ENCODE assay signal across 27 mouse cellular contexts in the genomic region with DNA sequence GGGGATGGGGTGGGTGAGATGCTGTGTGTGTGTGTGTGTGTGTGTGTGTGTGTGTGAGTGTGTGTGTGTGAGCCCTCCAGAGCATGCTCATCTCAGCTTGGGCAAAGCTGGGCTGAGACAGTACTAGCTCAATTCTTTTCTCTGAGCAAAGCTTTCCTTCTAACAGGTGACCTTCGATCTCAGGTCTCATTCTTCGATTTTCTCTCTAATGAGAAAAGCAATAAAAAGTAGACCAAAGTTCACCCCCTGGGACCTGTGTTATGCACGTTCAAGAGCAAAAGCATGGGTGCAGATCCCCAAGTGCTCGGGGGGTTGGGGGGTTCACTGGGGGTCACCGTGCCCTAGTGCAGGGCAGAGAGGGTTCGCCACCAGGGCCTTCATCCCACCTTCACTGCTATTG.
DNase-seq lines count a peak whose midpoint lies in the region; ATAC-seq lines count a peak whose summit lies in the region.
"Had no signal": no experiment of that assay in that cellular context is flagged by ENCODE, and none has a peak within 500 bp of the region (broad histone marks: within the 10 kb centered on the region; RNA-seq: fewer than 3 reads in every experiment).

No protein-coding gene starts in this region.

- DNase-seq in kidney, adult 9 months: peak; percentile 78
- DNase-seq in kidney, postnatal 10 days: no peak
- DNase-seq in embryonic facial prominence, embryonic 10.5 days (ENCODE audit: low spot score): no peak
- DNase-seq in kidney, postnatal 36 days: peak; percentile 35 to 43
- DNase-seq in retina, embryonic 14.5 days (ENCODE audit: low spot score): no peak
- no peak for DNase-seq in adrenal gland, postnatal 4 days (ENCODE audit: low spot score in 2 of 2)
- DNase-seq: adrenal gland, postnatal 25 days; cerebellum, adult 18-20 months; cerebellum, postnatal 10 days; gastrocnemius, postnatal 36 days; heart, adult 18-20 months; heart, postnatal 4 days; liver, embryonic 13.5 days; lung, adult 18-20 months; thymus, postnatal 25 days had no signal

- 0 out of 2 replicates have a peak overlapping the region, but pooled peaks have one; percentile 11 for H3K4me2 ChIP-seq in hindbrain, embryonic 12.5 days (replicated peaks)
- no peak overlapping the region for H3K4me2 ChIP-seq in hindbrain, embryonic 13.5 days
- H3K4me2 ChIP-seq: forebrain, embryonic 13.5 days; heart, embryonic 11.5 days; hindbrain, embryonic 15.5 days; limb, embryonic 13.5 days; liver, embryonic 13.5 days; midbrain, embryonic 12.5 days; neural tube, embryonic 13.5 days; stomach, embryonic 15.5 days had no signal

- no peak for ATAC-seq in hindbrain, embryonic 12.5 days (ENCODE audit: low FRiP score)
- no peak for ATAC-seq in hindbrain, embryonic 13.5 days (ENCODE audit: low FRiP score)
- ATAC-seq: forebrain, embryonic 13.5 days; inflammation-experienced regulatory T-cells, adult 6 months; lung, postnatal 0 days had no signal

- no peaks in the 10 kb centered on the region for H3K36me3 ChIP-seq in hindbrain, embryonic 12.5 days
- no peaks in the 10 kb centered on the region for H3K36me3 ChIP-seq in hindbrain, embryonic 13.5 days
- no peaks in the 10 kb centered on the region for H3K36me3 ChIP-seq in embryonic facial prominence, embryonic 10.5 days (replicated peaks)
- H3K36me3 ChIP-seq: hindbrain, embryonic 15.5 days; limb, embryonic 13.5 days; liver, embryonic 13.5 days; midbrain, embryonic 12.5 days; neural tube, embryonic 13.5 days; stomach, embryonic 15.5 days had no signal

- peaks cover 6% of the 10 kb centered on the region for H3K4me1 ChIP-seq in hindbrain, embryonic 12.5 days
- H3K4me1 ChIP-seq in hindbrain, embryonic 13.5 days (replicated peaks): peaks cover 6% of the 10 kb centered on the region; the same call in 1 of the 2 replicates
- H3K4me1 ChIP-seq in embryonic facial prominence, embryonic 10.5 days: peaks cover 15% of the 10 kb centered on the region
- H3K4me1 ChIP-seq: forebrain, embryonic 13.5 days; limb, embryonic 13.5 days; liver, embryonic 13.5 days; megakaryocyte, embryonic 14.5 days; neural tube, embryonic 13.5 days; stomach, embryonic 15.5 days had no signal

- H3K27me3 ChIP-seq in hindbrain, embryonic 12.5 days: no peaks in the 10 kb centered on the region
- no peaks in the 10 kb centered on the region for H3K27me3 ChIP-seq in hindbrain, embryonic 13.5 days
- no peaks in the 10 kb centered on the region for H3K27me3 ChIP-seq in embryonic facial prominence, embryonic 10.5 days (replicated peaks; ENCODE audit: low read depth, poor library complexity, severe bottlenecking)
- H3K27me3 ChIP-seq: forebrain, embryonic 13.5 days; hindbrain, embryonic 15.5 days; midbrain, embryonic 12.5 days; stomach, embryonic 15.5 days had no signal

- H3K9ac ChIP-seq in hindbrain, embryonic 12.5 days: no peak overlapping the region
- no peak overlapping the region for H3K9ac ChIP-seq in hindbrain, embryonic 13.5 days
- H3K9ac ChIP-seq: forebrain, embryonic 13.5 days; hindbrain, embryonic 15.5 days; limb, embryonic 13.5 days; liver, embryonic 13.5 days; midbrain, embryonic 12.5 days; neural tube, embryonic 13.5 days; stomach, embryonic 15.5 days had no signal

- H3K9me3 ChIP-seq in hindbrain, embryonic 12.5 days (replicated peaks): no peaks in the 10 kb centered on the region
- H3K9me3 ChIP-seq in hindbrain, embryonic 13.5 days: no peaks in the 10 kb centered on the region
- peaks cover 3% of the 10 kb centered on the region; the same call in 1 of the 2 replicates for H3K9me3 ChIP-seq in embryonic facial prominence, embryonic 10.5 days
- H3K9me3 ChIP-seq: forebrain, embryonic 13.5 days; hindbrain, embryonic 15.5 days; limb, embryonic 13.5 days; liver, embryonic 13.5 days; neural tube, embryonic 13.5 days; stomach, embryonic 15.5 days had no signal

- H3K27ac ChIP-seq in hindbrain, embryonic 12.5 days: no peak overlapping the region
- H3K27ac ChIP-seq in hindbrain, embryonic 13.5 days: no peak overlapping the region
- 0 out of 2 replicates have a peak overlapping the region, but pooled peaks have one; percentile 30 for H3K27ac ChIP-seq in embryonic facial prominence, embryonic 10.5 days (replicated peaks)
- H3K27ac ChIP-seq: forebrain, embryonic 13.5 days; hindbrain, embryonic 15.5 days; limb, embryonic 13.5 days; liver, embryonic 13.5 days; midbrain, embryonic 12.5 days; neural tube, embryonic 13.5 days; stomach, embryonic 15.5 days had no signal

- 91% methylated on average over 6 of the region's 6 CpGs for WGBS in hindbrain, embryonic 12.5 days
- WGBS in hindbrain, embryonic 13.5 days: 92% methylated on average over 6 of the region's 6 CpGs
- 87% methylated on average over 6 of the region's 6 CpGs for WGBS in embryonic facial prominence, embryonic 10.5 days

- no peak overlapping the region for H3K4me3 ChIP-seq in hindbrain, embryonic 12.5 days
- H3K4me3 ChIP-seq in hindbrain, embryonic 13.5 days: no peak overlapping the region
- H3K4me3 ChIP-seq in embryonic facial prominence, embryonic 10.5 days: no peak overlapping the region
- H3K4me3 ChIP-seq: forebrain, embryonic 13.5 days; hindbrain, embryonic 15.5 days; limb, embryonic 13.5 days; liver, embryonic 13.5 days; megakaryocyte, embryonic 14.5 days; midbrain, embryonic 12.5 days; neural tube, embryonic 13.5 days; stomach, embryonic 15.5 days had no signal

Comparison
In these comparisons a context has a peak if more than half of its experiments do, and no peak if none do; other contexts are left out.
1. DNase-seq: peak in kidney, adult 9 months (single experiment) and kidney, postnatal 36 days (2 of 2); none in kidney, postnatal 10 days (single experiment), embryonic facial prominence, embryonic 10.5 days (single experiment), retina, embryonic 14.5 days (single experiment) and adrenal gland, postnatal 4 days (0 of 2).